Mouse (Mus musculus): ENCODE measurements around the gene Exoc6b. TPM values are rescaled to one million over a fixed set of nuclear protein-coding genes. Genes with fewer than 3 reads are reported as not detected.

Gene Exoc6b
- polyA plus RNA-seq, 1 experiment from 2014 or later = 41.6 TPM

- H3K27me3 ChIP-seq (ENCODE audit: control insufficient read depth, insufficient read depth, low read length) = no peaks in the 10 kb centered on the region
- no peaks in the 10 kb centered on the region for H3K4me1 ChIP-seq (ENCODE audit: control insufficient read depth, insufficient read depth, low read length)
- 54% methylated on average over 2 of the region's 2 CpGs for WGBS
These were observed 52.3 kb downstream of the Exoc6b start for GRCm38 (mm10) chr6:85017011-85017410.

GRCm38 (mm10) chr6:85013906-85014305 is 55.4 kb downstream of the Exoc6b start:
- ATAC-seq (ENCODE audit: insufficient read depth, low FRiP score, low TSS enrichment) (no peak), DNase-seq (ENCODE audit: low spot score) (no peak)
- Histone ChIP-seq H3K27me3 (ENCODE audit: control insufficient read depth, insufficient read depth, low read length) (no peaks in the 10 kb centered on the region), H3K4me3 (ENCODE audit: low read depth, low read length) (no peak overlapping the region), H3K36me3 (ENCODE audit: control insufficient read depth, insufficient read depth, low read length) (no peaks in the 10 kb centered on the region), H3K9ac (ENCODE audit: low read length) (no peak overlapping the region), H3K9me3 (ENCODE audit: control insufficient read depth, low read length) (no peaks in the 10 kb centered on the region), H3K27ac (ENCODE audit: low read depth, low read length) (no peak overlapping the region), H3K4me1 (ENCODE audit: control insufficient read depth, insufficient read depth, low read length) (no peaks in the 10 kb centered on the region), H3K4me2 (ENCODE audit: low read depth) (no peak overlapping the region)
- 89% methylated on average over 2 of the region's 2 CpGs for WGBS

More at GRCm38 (mm10) chr6:85017011-85017410, 52.3 kb downstream of the Exoc6b start:
- no peaks in the 10 kb centered on the region for H3K9me3 ChIP-seq (ENCODE audit: control insufficient read depth, low read length)
- H3K36me3 ChIP-seq (ENCODE audit: control insufficient read depth, insufficient read depth, low read length) = no peaks in the 10 kb centered on the region
- no peak overlapping the region for H3K27ac ChIP-seq (ENCODE audit: low read depth, low read length)
- H3K9ac ChIP-seq (ENCODE audit: low read length) = no peak overlapping the region
- no peak overlapping the region for H3K4me2 ChIP-seq (ENCODE audit: low read depth)
- no peak overlapping the region for H3K4me3 ChIP-seq (ENCODE audit: low read depth, low read length)
- ATAC-seq (ENCODE audit: insufficient read depth, low FRiP score, low TSS enrichment) (no peak), DNase-seq (ENCODE audit: low spot score) (no peak)

GRCm38 (mm10) chr6:85010397-85010796 is 58.9 kb downstream of the Exoc6b start:
- WGBS = 87% methylated on average over 2 of the region's 2 CpGs

GRCm38 (mm10) chr6:84995418-84995817 is 73.9 kb downstream of the Exoc6b start:
- no peaks in the 10 kb centered on the region for H3K36me3 ChIP-seq (ENCODE audit: control insufficient read depth, insufficient read depth, low read length)
- ATAC-seq (ENCODE audit: insufficient read depth, low FRiP score, low TSS enrichment) = no peak

More at GRCm38 (mm10) chr6:85010397-85010796, 58.9 kb downstream of the Exoc6b start:
- ATAC-seq (ENCODE audit: insufficient read depth, low FRiP score, low TSS enrichment) = no peak
- no peak overlapping the region for H3K4me2 ChIP-seq (ENCODE audit: low read depth)
- no peak overlapping the region for H3K9ac ChIP-seq (ENCODE audit: low read length)
- H3K4me1 ChIP-seq (ENCODE audit: control insufficient read depth, insufficient read depth, low read length) = no peaks in the 10 kb centered on the region
- no peaks in the 10 kb centered on the region for H3K9me3 ChIP-seq (ENCODE audit: control insufficient read depth, low read length)
- no peak for DNase-seq (ENCODE audit: low spot score)
- no peak overlapping the region for H3K27ac ChIP-seq (ENCODE audit: low read depth, low read length)
- H3K4me3 ChIP-seq (ENCODE audit: low read depth, low read length) = no peak overlapping the region
- H3K27me3 ChIP-seq (ENCODE audit: control insufficient read depth, insufficient read depth, low read length) = no peaks in the 10 kb centered on the region
- H3K36me3 ChIP-seq (ENCODE audit: control insufficient read depth, insufficient read depth, low read length) = no peaks in the 10 kb centered on the region

GRCm38 (mm10) chr6:84976563-84976971 is 92.7 kb downstream of the Exoc6b start:
- no peak overlapping the region for H3K4me2 ChIP-seq (ENCODE audit: low read depth)
- 36% methylated on average over 3 of the region's 3 CpGs for WGBS
- no peak overlapping the region for H3K4me3 ChIP-seq (ENCODE audit: low read depth, low read length)
- ATAC-seq (ENCODE audit: insufficient read depth, low FRiP score, low TSS enrichment) = no peak
- H3K27ac ChIP-seq (ENCODE audit: low read depth, low read length) = no peak overlapping the region
- no peaks in the 10 kb centered on the region for H3K9me3 ChIP-seq (ENCODE audit: control insufficient read depth, low read length)
- no peak overlapping the region for H3K9ac ChIP-seq (ENCODE audit: low read length)
- H3K4me1 ChIP-seq (ENCODE audit: control insufficient read depth, insufficient read depth, low read length) = peaks cover 3% of the 10 kb centered on the region; the same call in 1 of the 2 replicates
- H3K27me3 ChIP-seq (ENCODE audit: control insufficient read depth, insufficient read depth, low read length) = no peaks in the 10 kb centered on the region
- peak; percentile 15 for DNase-seq (ENCODE audit: low spot score)
- H3K36me3 ChIP-seq (ENCODE audit: control insufficient read depth, insufficient read depth, low read length) = no peaks in the 10 kb centered on the region

More at GRCm38 (mm10) chr6:84995418-84995817, 73.9 kb downstream of the Exoc6b start:
- H3K27me3 ChIP-seq (ENCODE audit: control insufficient read depth, insufficient read depth, low read length) = no peaks in the 10 kb centered on the region
- H3K4me3 ChIP-seq (ENCODE audit: low read depth, low read length) = no peak overlapping the region
- no peak overlapping the region for H3K27ac ChIP-seq (ENCODE audit: low read depth, low read length)
- H3K9ac ChIP-seq (ENCODE audit: low read length) = no peak overlapping the region
- no peaks in the 10 kb centered on the region for H3K4me1 ChIP-seq (ENCODE audit: control insufficient read depth, insufficient read depth, low read length)
- DNase-seq (ENCODE audit: low spot score) = no peak
- no peaks in the 10 kb centered on the region for H3K9me3 ChIP-seq (ENCODE audit: control insufficient read depth, low read length)
- no peak overlapping the region for H3K4me2 ChIP-seq (ENCODE audit: low read depth)

- DNase-seq (ENCODE audit: low spot score) = no peak
- no peak for ATAC-seq (ENCODE audit: insufficient read depth, low FRiP score, low TSS enrichment)
- Histone ChIP-seq H3K27me3 (ENCODE audit: control insufficient read depth, insufficient read depth, low read length) (no peaks in the 10 kb centered on the region), H3K9me3 (ENCODE audit: control insufficient read depth, low read length) (no peaks in the 10 kb centered on the region), H3K36me3 (ENCODE audit: control insufficient read depth, insufficient read depth, low read length) (no peaks in the 10 kb centered on the region), H3K4me3 (ENCODE audit: low read depth, low read length) (no peak overlapping the region), H3K9ac (ENCODE audit: low read length) (no peak overlapping the region), H3K4me2 (ENCODE audit: low read depth) (no peak overlapping the region), H3K27ac (ENCODE audit: low read depth, low read length) (no peak overlapping the region), H3K4me1 (ENCODE audit: control insufficient read depth, insufficient read depth, low read length) (no peaks in the 10 kb centered on the region)
- 84% methylated on average over 1 of the region's 1 CpGs for WGBS
These were observed 100.8 kb downstream of the Exoc6b start for GRCm38 (mm10) chr6:84968531-84968930.

- ATAC-seq (ENCODE audit: insufficient read depth, low FRiP score, low TSS enrichment) (no peak), DNase-seq (ENCODE audit: low spot score) (no peak)
- no peak overlapping the region for H3K4me3 ChIP-seq (ENCODE audit: low read depth, low read length)
- no peaks in the 10 kb centered on the region for H3K36me3 ChIP-seq (ENCODE audit: control insufficient read depth, insufficient read depth, low read length)
- no peaks in the 10 kb centered on the region for H3K9me3 ChIP-seq (ENCODE audit: control insufficient read depth, low read length)
- no peaks in the 10 kb centered on the region for H3K27me3 ChIP-seq (ENCODE audit: control insufficient read depth, insufficient read depth, low read length)
- no peak overlapping the region for H3K9ac ChIP-seq (ENCODE audit: low read length)
- no peaks in the 10 kb centered on the region for H3K4me1 ChIP-seq (ENCODE audit: control insufficient read depth, insufficient read depth, low read length)
- H3K4me2 ChIP-seq (ENCODE audit: low read depth) = no peak overlapping the region
- H3K27ac ChIP-seq (ENCODE audit: low read depth, low read length) = no peak overlapping the region
- 80% methylated on average over 5 of the region's 5 CpGs for WGBS
These were observed 104.4 kb downstream of the Exoc6b start for GRCm38 (mm10) chr6:84964729-84965415.

GRCm38 (mm10) chr6:84963044-84963443 is 106.3 kb downstream of the Exoc6b start:
- no peak overlapping the region for H3K9ac ChIP-seq (ENCODE audit: low read length)
- H3K27me3 ChIP-seq (ENCODE audit: control insufficient read depth, insufficient read depth, low read length) = no peaks in the 10 kb centered on the region
- WGBS = 97% methylated on average over 1 of the region's 1 CpGs
- no peaks in the 10 kb centered on the region for H3K9me3 ChIP-seq (ENCODE audit: control insufficient read depth, low read length)
- no peaks in the 10 kb centered on the region for H3K4me1 ChIP-seq (ENCODE audit: control insufficient read depth, insufficient read depth, low read length)
- no peak overlapping the region for H3K4me3 ChIP-seq (ENCODE audit: low read depth, low read length)
- DNase-seq (ENCODE audit: low spot score) = no peak
- no peak overlapping the region for H3K4me2 ChIP-seq (ENCODE audit: low read depth)
- no peak for ATAC-seq (ENCODE audit: insufficient read depth, low FRiP score, low TSS enrichment)
- no peak overlapping the region for H3K27ac ChIP-seq (ENCODE audit: low read depth, low read length)
- H3K36me3 ChIP-seq (ENCODE audit: control insufficient read depth, insufficient read depth, low read length) = no peaks in the 10 kb centered on the region

- ATAC-seq (ENCODE audit: insufficient read depth, low FRiP score, low TSS enrichment) (no peak), DNase-seq (ENCODE audit: low spot score) (no peak)
- H3K9me3 ChIP-seq (ENCODE audit: control insufficient read depth, low read length) = no peaks in the 10 kb centered on the region
These were observed 107.5 kb downstream of the Exoc6b start for GRCm38 (mm10) chr6:84961763-84962162.

More at GRCm38 (mm10) chr6:84961763-84962162, 107.5 kb downstream of the Exoc6b start:
- 92% methylated on average over 3 of the region's 3 CpGs for WGBS
- H3K36me3 ChIP-seq (ENCODE audit: control insufficient read depth, insufficient read depth, low read length) = no peaks in the 10 kb centered on the region
- H3K4me2 ChIP-seq (ENCODE audit: low read depth) = no peak overlapping the region
- H3K27me3 ChIP-seq (ENCODE audit: control insufficient read depth, insufficient read depth, low read length) = no peaks in the 10 kb centered on the region
- H3K4me3 ChIP-seq (ENCODE audit: low read depth, low read length) = no peak overlapping the region
- no peak overlapping the region for H3K27ac ChIP-seq (ENCODE audit: low read depth, low read length)
- no peaks in the 10 kb centered on the region for H3K4me1 ChIP-seq (ENCODE audit: control insufficient read depth, insufficient read depth, low read length)
- H3K9ac ChIP-seq (ENCODE audit: low read length) = no peak overlapping the region
